Mouse (Mus musculus): ENCODE results near the gene Rxfp3. TPM values are rescaled to one million over a fixed set of nuclear protein-coding genes. Genes with fewer than 3 reads are reported as not detected.
"Not testable (repeated sequence)": the region's sequence is repeated elsewhere in the genome, so short reads cannot be mapped to it uniquely, and the experiment has no call there.

Gene Rxfp3
- total RNA-seq, 4 experiments from 2014 or later: 0.06 TPM; not detected in 3

GRCm38 (mm10) chr15:11035947-11036474, 1.8 kb downstream of the Rxfp3 start:
- no peak for DNase-seq

GRCm38 (mm10) chr15:11030188-11030587, 7.6 kb downstream of the Rxfp3 start:
- no peak for DNase-seq

DNA sequence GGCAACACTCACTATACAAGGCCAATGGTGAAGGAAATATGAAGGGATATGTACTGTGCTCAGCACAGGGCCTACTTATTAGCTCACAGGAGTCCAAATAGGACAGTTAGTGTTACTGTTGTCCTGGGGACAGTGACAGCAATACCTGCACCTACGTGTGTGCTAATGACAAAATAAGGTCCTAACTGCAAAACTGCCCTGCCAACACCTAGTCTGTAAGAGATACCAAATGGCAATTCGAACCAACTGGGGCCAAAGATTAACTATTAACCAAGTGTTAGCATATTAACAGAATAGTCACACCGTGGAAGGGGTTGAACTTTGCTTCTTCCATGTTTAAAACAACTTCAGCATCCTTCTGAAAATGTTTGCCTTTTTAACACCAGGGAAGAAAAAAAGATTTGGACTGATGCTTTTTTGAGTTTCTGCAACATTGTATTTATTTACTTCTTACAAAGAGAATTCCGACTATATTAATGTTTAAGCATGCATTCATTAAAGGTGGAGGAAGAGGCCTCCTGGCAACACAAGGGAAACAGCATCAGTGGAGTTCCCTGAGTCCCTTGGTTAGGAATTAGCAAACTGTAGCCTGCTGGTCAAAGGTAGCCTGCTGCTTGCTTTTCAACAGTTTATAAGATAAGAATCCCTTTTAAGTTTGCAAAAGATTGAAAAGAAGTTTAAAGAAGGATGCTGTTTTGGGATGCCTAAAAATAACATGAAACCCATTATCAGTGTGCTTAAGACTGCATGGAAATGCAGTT, 10.8 kb downstream of the Rxfp3 start:
- DNase-seq: no peak

- no peak for DNase-seq
These were observed 22.9 kb downstream of the Rxfp3 start for GRCm38 (mm10) chr15:11014931-11015330.

- DNase-seq: no peak
These were observed 26.7 kb downstream of the Rxfp3 start for GRCm38 (mm10) chr15:11010976-11011548.

DNA sequence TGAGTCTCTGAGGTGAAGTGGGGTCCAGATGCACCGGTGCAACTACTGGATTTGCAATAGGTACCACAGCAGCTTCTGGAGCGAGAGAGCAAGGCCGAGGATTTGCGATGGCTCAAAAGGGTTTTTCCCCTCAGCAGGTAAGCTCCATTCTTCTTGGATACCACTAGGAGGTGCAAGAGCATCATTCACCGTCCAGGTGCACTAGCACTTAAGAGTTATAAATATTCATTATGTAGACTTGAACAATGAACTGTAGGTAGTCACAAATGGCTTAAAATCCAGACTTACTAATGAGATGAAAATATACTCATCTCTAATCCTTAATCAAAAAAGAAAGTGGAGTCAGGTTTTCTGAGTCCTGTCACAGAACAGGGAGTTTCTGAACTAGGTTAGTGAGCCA, 29.0 kb downstream of the Rxfp3 start:
- DNase-seq: no peak

GRCm38 (mm10) chr15:11004646-11005045, 33.1 kb downstream of the Rxfp3 start:
- no peak for DNase-seq

DNA sequence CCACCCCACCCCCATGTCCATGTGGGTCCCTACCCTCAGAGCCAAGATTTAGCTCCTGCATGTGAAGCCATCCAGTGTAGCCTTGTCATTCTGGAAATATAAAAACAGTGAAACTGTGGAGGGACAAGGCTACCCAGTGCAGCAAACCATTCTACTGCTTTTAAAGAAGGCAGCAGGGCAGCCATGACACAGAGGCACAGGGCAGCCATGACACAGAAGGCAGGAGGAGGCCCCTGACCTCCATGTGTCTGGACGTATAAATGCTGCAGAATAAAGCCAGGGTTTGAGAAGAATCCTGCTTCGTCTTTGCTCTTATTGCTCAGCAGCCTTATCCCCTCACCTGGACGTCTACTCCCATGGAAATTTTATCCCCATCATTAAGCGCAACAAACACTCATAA, 34.0 kb downstream of the Rxfp3 start:
- no peak for DNase-seq

DNA sequence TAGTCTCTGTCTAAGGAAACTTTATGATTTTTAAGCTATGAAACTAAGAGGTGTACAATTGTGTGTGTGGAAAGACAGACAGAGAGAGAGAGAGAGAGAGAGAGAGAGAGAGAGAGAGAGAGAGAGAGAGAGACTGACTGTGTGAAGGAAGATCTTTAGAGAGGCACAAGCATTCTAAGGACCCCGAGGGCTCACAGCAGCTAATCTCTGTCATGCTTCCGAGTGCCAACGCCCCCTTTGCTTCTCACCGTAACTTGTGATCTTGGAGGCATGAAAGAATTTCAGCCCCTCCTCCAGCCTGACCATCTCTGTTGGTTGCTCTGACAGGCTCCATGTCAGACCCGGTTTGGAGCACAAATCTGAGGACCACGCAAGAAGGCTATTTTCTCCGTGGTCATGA, 37.4 kb downstream of the Rxfp3 start, which contains the start of gene Slc45a2:
Slc45a2 (plus strand) TSS at position 301 of the 400 bp plus-strand sequence.
- DNase-seq: no peak

GRCm38 (mm10) chr15:10999832-11000231, 38.0 kb downstream of the Rxfp3 start:
- no peak for DNase-seq

DNA sequence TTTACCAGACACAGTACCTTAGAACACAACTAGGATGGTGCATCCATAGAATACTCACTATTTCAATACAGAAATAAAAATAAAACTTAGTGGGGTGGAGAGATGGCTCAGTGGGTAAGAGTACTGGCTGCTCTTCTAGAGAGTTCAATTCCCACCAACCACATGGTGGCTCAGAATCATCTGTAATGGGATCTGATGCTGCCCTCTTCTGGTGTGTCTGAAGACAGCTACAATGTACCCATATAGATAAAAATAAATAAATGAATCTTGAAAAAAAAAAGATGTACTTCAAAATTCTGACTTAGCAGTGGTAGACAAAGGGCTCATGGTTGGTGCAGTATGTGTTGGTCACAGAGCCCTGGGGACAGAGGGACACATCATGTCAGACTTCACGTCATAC, 46.2 kb downstream of the Rxfp3 start:
- no peak for DNase-seq

DNA sequence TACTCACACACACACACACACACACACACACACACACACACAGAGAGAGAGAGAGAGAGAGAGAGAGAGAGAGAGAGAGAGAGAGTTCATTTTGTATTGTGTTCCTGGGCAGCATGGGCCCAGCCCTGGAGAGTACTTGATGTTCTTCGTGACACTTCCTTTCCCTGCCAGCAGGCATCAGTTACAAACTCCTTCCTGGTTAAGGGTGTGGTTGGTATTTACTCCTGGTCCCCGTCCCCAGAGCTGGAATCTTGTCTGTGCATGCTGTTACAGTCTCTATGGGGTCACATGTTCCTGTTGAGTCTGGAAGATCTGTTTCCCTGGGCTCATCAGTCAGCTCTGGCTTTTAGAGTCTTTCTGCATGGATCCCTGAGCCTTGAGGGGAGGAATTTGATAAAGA, 47.4 kb downstream of the Rxfp3 start:
- DNase-seq: no peak

DNA sequence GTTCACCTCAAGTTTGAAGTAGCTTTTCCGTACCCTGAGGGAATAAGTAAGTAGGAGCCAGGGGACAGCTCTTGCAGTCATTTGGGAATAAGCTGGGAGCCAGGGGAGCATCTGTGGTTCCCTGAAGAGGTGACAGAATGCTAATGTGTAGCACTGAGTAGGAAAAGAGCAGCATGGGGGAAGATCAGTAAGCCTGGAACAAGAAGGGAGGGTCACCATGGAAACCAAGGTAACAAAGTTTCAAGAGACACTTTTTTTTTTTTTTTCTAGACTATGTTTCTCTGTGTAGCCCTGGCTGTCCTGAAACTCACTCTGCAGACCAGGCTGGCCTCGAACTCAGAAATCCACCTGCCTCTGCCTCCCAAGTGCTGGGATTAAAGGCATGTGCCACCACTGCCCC, 51.3 kb downstream of the Rxfp3 start:
- DNase-seq: not testable (repeated sequence)

DNA sequence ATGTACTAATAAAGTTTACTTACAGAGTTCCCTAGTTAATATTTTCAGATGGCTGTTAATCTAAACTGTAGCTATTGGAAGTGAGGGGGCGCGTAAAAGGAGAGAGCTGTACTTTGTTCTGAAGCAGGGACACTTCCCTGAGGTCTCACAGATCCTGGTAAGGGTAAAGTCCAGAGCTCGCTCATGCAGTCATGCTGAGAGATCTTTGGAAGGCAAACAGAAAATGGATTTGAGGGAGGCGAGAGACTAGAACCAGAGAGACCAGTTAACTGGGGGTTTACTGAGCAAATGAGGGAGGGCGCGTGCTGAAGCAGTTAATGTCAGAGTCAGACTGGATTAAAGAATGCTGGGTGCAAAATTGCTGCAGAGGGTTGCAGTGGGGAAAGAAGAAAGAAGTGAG, 52.0 kb downstream of the Rxfp3 start:
- DNase-seq: no peak

Other genes starting within 250 kb of the Rxfp3 start
- 1 to 10 TPM in 2 of 4 experiments, under 1 TPM in 2; 0.28 to 1.2 (median 0.84) TPM for gene C1qtnf3, start 85.7 kb downstream of the Rxfp3 start, total RNA-seq (2022)
- gene Amacr, start 56.2 kb downstream of the Rxfp3 start, total RNA-seq (2022): 10 to 100 TPM; 11.2 to 20.5 (median 17.5) TPM
- not detected for gene Slc45a2, start 37.3 kb downstream of the Rxfp3 start, total RNA-seq (2022)
- 1 to 10 TPM; 2.0 to 4.2 (median 2.8) TPM for gene Adamts12, start 26.8 kb upstream of the Rxfp3 start, total RNA-seq (2022)

Data from adrenal gland, adult 8-10 months (tissue).